Mouse (Mus musculus) layer of hippocampus, postnatal 25 days (tissue): ENCODE results near the gene Stap2. TPM values are rescaled to one million over a fixed set of nuclear protein-coding genes. Genes with fewer than 3 reads are reported as not detected.

Source experiments
- DNase-seq, 2 experiments: peaks; one replicate each; pipeline ENCODE4 v3.0.0; 2022; ENCODE audit warnings: mixed read lengths in 2 of 2, low spot score in 1 of 2; ENCODE audit errors: extremely low spot score in 1 of 2
- total RNA-seq, 2 experiments: library from RNA; stranded (reverse); gene quantifications; 2 replicates each; pipeline ENCODE4 v1.2.3; 2021

The Stap2 gene
- total RNA-seq, 2 experiments from 2014 or later = 2.7 to 3.2 TPM

DNA sequence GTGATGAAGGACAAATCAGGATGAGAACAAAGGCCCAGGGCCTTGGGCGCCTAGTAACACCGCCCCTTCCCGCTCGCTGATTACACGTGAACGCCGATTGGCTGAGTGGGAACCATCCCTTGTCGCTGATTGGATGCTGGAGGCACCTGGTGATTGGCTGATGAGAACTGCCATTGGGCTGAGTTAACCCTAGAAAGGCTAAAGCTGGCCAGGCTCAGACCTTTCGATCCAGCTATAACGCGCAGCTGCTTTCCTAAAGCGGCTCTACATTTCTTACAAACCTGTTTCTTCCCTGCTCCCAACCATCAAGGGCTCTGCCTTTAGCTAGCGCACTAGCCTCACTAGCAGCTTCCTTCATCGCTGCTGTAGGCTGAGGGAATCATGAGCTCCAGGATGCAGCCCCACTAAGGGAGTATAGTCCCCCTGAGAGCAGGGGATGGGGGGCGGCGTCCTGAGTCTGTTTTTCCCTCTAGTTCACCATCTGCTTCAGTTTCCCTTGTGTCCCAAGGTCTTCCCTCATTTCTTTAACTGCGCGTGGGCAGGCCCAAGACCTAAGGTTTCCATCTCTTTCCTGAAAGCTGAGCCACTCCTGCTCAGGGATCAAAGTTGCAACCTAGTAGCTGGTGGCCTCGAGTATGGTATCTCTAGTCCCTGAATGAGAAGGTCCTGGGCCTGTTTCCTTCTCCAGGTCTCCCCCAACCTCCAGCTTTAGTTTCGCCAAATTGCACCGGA lies 3.1 kb upstream of the Stap2 start:
- peak; percentile 69 to 73 for DNase-seq

DNA sequence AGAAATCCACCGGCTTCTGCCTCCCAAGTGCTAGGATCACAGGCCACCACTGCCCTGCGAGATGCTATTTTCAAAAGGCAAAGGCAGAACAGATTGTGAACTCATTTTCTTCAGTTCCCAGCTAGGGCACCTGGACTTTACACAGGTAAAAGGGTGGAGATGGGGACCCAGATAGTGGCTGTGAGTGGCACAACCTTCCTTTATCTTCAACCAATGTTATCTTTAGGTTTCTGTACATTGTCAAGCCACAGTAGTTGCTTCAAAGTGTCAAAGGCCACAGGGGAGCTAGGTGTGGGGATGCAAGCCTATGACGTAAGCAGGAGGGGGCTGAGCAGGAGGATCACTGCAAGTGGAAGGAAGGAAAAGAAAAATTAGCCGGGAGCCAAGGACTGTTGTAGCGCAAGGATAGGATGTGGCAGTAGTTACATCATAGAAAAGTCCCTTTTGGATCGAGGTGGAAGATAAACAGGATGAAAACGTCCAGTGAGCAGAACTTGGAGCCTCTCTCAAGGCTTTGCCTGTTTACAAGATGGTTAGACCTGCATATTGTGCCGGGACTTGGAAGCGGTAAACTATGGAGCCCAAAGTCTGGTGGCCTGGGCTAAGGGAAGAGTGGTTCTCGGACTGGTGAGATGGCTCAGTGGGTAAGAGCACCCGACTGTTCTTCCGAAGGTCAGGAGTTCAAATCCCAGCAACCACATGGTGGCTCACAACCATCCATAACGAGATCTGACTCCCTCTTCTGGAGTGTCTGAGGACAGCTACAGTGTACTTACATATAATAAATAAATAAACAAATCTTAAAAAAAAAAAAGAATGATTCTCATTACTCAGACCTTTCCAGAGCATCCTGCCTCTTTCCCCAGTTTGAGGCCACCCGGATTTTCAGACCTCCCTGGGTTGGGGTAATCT lies 2.3 kb upstream of the Stap2 start:
- DNase-seq = no peak

DNA sequence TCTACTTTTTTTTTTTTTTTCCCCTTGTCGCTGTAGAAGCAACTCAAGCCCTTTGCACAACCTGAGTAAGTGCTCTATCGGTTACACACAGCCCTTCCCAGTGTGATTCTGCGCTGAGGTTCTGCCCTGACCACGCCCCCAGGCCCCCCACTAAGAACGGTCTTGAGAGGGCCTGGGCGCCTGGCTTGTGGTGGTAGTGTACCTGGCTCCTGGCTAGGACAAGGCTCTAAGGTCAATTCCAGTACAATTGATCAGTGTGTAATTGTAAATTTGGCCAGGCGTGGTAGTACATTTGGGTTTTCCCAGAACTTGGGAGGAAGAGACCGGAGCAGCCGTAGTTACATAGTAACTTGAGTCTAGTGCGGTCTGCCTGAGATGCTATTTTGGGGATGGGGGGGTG lies 1.6 kb upstream of the Stap2 start:
- DNase-seq = no peak

DNA sequence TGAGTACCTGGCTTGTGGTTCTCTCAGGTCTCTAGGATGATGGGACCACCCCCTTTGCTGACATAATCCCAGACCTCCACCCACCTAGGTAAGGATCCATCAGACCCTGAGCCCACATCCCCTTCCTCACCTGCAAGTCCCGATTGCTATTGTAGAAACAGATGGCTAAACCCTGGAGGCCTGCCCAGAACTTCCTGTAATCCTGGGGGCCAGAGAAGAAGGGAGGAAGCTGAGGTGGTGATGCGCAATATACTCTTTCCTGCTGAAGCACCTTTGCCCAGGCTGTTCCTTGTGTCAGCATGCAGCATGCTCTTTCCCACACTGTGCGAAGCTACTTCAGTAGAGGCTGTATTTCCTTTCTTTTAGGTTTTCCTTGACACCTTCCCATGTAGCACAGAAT lies 2.4 kb downstream of the Stap2 start:
- no peak for DNase-seq

DNA sequence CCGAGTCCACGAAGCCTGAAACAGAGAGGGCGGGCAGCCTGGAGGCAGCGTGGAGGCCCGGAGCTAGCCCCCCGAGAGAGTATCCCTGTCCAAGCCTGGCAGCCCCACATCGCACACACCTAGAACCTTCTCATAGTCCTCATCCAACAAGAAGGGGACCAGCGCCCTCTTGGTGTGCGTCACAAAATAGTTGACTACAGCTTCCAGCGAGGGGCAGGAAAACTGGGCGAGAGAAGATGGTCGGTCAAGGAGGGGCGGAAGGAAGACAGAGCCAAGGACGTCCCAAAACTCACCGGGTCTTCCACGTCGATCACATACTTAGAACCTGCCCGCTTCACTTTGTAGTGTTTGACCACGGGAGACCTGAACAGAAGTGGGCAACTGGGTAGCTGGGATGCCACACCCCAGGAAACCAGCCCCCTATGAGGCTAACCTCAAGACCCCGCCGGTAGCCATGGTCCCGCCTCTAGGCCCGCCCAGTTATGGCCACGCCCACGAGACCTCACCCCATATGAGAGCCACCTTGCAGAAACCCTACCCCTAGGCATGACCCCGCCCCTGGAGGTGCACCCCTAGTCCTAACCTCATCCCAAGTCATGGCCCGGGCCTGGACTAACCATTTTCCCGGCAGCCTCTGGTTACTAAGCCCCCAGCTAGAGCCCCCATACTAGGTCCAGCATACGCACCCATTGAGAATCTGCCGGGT lies 5.4 kb downstream of the Stap2 start:
- DNase-seq = no peak

DNA sequence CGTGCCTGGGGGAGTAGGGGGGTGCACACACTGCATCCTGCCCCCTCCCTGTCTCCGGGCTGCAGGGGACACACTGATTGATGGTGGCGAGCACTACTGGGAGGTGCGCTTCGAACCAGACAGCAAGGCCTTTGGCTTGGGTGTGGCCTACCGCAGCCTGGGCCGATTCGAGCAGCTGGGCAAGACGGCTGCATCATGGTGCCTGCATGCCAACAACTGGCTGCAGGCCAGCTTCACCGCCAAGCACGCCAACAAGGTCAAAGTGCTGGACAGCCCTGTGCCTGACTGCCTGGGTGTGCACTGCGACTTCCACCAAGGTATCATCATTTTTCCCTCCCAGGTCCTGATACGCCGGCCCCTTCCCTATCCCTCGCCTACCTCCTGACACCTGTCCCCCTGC lies 9.4 kb downstream of the Stap2 start:
- no peak for DNase-seq

DNA sequence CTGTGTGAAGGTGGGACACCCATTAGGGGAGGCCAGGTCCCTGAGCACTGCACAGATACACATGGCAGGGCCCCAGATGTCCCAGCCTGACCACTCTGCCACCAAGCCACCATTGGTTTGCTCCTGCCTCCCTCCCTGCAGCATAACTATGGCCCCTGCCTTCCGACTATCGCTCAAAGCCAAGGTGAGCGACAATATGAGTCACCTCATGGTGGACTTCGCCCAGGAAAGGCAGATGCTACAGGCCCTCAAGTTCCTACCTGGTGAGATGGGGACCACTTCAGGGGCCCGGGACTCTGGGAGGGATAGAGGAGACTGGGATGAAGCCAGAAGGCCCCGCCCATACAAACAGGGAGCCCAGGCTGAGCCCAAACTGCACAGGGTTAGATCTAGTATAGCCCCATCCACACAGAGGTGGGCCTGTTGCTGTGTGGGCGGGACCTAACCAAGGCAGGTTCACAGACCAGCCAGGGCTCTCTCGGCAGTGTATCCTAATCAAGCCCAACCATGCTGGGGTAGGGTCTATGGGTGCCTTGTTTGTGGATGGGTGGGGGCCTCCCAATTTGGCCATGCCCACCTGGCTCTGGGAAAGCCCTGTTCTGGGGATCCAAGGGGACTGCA lies 15.0 kb downstream of the Stap2 start:
- DNase-seq = no peak

DNA sequence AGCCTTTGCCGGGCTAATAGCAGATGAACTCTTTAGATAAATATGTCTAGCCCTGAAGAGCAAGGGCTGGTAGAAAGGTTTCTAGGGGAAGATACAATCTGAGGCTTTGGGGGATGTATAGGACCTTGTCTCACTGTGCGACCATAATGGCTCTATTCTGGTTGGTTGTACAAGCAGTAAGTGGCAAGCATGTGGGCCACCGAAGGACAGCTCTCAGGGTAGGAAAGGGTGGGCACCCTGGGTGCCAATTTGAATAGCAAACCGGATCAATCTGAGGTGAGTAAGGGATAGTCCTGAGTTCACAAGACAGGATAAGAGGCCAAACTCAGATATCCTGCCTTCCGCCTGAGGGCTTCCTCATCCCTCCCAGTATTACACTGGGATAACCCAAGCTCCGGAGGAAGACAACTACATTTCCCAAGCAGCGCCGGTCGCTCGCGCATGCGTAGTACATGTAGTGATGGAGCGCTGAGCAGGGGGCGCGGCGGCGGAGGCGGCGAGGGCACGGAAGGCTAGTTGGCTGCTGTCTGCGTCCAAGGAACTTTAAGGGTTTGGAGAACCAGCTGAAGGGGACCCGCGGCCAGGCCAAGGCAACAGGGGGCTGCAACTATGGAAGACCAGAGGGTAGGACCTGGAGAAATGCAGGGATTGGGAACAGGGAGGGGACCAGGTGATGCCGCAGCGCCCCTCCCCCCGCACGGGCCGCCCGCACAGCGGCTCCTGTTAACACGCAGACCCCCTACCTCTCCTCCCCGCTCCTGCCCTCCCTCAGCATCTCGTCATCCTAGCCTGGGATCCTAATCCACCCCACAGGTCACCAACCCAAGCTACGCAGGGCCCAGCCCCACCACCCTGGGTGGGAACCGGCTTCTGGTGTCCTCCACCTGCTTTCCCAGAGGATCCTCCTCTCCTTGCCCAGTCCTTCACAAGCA lies 19.1 kb downstream of the Stap2 start, which contains the start of gene Fsd1:
Gene Fsd1 (plus strand): TSS at position 480 of the 932 bp plus-strand sequence.
- DNase-seq = peak; percentile 68 to 73

DNA sequence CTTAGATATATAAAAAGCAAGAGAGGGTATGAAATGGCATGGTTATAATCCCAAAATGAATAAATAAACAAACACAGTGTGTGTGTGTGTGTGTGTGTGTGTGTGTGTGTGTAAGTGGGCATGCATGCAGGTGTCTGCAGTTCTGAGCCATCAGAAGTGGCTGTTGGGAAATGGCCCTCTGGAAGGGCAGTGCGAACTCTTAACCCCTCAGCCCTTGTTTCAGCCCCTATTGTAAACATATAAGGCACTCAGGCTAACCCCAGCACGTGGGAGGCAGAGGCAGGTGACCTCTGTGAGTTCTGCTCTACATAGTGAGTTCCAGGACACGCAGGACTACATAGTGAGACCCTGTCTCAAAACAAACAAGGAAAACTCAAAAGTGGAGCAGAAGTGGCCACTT lies 28.1 kb downstream of the Stap2 start:
- DNase-seq = no peak

DNA sequence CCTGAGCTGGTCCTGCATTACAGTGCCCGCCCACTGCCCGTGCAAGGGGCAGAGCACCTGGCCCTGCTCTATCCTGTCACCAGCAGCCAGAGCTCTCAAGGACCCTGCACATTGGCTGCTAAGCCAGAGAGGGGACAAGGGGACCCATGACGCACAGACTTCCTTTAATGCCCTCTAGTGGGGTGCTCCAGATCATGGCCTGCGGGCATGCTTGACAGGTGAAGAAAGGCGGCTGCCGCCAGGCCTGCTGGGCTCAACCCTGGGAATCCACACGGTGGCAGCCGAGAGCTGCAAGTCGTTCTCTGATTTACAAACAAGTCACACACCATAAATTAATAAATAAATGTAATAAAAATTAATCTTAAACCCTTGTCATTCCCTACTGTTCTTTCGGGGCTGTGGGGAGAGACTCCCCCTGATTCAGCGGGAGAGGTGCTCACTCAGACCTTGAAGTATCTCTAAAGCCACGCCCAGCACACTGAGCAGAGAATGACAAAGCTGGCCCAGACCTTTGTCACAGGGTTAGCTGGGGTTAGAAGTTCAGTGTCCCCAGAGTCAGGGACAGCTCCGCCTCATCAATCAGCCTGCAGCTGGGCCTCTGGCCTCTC lies 29.0 kb downstream of the Stap2 start:
- peak; percentile 68 to 84 for DNase-seq

DNA sequence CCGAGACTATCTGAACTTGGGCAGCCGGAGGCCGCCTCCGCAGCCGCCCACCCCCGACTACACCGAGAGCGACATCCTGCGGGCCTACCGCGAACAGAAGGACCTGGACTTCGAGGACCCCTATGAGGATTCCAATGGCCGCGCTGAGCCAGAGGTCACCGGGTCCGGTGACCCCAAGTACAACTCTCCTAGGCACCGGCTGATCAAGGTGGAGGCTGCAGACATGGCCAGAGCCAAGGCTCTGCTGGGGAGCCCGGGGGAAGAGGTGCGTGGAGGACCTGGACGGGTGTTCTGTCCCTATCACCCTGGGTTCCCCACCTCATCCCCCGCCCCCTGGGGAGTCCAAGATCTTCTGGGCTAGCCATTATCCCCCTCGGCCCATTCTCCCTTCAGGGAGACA lies 33.9 kb downstream of the Stap2 start:
- no peak for DNase-seq

DNA sequence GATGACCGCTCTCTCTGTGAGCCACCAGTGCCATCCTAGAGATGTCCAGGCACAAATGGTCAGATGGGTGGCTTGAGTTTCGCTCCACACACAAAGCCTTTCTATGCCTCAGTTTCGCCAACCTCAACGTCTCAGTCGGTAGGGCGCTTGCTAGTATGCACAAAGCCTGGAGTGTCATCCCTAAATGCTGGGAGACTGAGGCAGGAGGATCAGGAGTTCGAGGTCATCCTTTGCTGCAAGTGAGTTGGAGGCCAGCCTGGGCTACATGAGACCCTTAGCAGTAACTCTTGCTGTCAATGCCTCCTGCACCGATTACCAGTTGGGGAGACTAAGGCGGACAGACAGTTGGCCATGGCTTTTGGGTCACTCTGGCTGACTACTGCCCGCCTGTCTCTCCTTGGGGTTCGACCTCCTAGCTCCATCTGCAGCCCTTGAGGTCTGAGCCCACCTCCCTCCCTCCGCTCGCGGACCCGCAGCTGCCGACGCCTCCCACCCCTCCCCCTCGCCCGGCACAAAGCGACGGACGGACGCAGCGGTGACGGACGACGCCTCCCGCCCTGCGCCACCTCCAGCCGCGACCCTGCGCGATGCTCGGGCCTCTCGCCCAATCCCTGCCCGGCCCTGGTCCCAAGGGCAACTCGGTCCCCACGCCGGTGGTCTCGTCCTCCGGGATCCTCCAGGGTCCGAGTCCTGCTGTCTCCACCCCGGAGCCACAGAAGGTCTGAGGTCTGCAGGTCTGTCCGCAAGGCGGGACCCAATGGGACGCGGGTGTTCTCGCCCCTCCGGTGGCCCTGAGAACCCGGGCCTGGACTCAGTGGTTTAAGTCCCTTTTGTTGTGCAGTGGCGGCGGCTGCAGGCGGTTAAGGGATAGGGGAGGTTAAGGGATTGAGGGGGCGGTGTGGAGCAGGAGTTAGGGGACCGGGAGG lies 35.2 kb downstream of the Stap2 start, which contains the start of gene Shd:
Gene Shd (plus strand): TSS at position 502 of the 926 bp plus-strand sequence.
- peak in 1 of 2 experiments; percentile 24 for DNase-seq

DNA sequence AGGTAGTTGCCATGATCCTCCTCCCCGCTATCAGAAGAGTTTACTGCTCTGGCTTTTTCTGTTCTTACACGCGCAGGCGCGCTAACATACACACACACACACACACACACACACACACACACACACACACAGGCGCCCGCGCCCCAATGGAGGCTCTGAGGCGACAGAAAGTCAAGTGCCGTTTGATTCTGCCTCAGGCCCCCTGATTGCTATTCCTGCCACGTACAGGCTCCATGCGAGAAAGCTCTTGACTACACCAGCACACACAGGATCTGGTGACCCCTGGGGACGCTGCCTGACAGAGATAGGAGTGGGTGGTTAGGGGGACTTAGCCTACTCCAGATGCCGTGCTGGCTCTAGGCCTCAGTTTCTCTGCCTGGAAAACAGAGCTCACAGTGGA lies 35.8 kb downstream of the Stap2 start:
- peak in 1 of 2 experiments; percentile 47 for DNase-seq

DNA sequence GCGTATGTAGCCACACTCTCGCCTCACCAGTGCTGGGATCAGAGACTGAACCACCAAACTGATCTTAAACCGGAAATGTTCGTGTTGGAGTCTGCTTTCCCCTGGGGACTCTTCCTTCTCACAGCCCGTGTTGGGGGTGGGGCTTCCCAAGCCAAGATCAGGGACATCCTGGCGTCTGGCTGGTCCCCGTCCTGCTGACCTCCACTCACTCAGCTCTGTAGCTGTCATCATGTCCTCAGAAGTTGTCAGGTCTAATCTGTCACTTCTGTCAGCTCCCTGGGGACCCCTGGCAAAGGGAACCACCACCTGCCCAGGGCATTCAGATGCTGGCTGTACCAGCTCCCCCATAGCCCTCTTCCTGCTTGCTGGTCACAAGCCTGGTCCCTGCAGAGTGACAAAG lies 37.2 kb downstream of the Stap2 start:
- no peak for DNase-seq

DNA sequence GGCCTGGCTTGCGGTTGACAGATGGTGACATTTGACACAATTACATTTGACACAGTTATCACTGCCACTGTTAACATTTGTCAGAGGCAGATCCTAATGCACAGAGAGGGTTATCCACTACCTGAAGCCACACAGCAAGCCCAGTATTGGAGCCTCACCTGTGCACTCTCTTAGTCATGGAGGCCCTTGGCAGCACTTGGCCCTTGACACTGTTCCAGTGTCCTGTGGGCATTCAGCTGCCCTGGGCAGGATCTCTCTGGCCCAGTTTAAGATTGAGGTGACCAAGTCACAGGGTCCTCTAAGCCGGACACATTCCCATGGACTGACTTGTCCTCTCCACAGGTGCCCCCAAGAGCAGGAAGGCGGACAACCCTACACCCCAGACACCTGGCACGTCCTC lies 38.2 kb downstream of the Stap2 start:
- no peak for DNase-seq

DNA sequence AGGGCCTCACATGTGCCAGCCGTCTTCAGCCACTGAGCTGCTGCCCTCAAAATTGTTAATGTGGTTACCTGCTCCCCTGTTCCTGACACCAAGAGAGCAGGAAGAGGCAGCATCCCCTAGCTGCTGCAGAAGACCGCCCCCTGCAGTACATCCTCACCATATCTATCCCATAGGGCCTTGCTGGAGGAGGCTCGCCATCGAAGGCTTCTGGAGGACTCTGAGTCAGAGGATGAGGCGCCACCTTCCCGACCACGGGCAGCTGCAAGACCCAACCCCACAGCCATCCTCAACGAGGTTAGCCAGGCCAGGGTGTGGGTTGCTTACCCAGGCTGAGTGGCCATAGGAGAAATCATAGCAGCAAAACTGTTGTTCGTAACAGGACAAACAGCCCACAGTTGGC lies 40.4 kb downstream of the Stap2 start:
- DNase-seq = no peak

DNA sequence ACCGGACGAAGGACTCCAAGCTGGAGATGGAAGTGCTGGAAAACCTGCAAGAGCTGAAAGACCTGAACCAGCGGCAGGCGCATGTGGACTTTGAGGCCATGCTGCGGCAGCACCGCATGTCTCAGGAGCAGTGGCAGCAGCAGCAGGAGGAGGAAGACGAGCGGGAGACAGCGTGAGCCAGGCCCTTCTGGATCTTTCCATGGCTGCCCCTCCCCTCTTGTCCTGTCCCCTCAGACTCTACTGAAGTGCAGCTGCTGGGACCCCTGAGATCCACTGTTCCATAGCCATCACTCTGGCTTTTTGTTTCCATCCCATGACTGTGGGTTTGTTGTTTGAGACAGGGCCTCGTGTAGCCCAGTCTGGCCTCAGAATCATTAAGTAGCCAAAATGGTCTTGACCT lies 40.9 kb downstream of the Stap2 start:
- DNase-seq = no peak

DNA sequence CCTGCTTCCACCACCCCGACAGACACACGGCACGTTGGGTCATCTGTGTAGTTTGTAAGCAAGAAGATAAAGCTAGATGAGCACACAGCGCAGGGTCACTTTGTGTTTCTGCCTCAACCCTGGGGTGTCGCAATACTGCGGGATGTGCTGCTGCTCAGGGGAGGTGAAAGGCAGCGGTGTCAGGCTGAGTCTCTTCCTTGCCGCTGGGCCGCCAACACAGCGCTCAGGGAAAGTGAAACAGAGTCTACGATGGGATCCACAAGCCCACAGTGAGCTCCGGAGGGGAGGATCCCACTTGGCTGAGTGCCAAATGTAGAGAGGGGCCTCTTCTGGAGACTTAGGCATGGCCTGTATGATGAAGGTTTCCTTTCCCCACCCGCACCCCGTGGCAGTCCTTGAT lies 42.2 kb downstream of the Stap2 start:
- no peak for DNase-seq
